Mouse (Mus musculus) activated CD4-positive, CD25-positive, alpha-beta regulatory T cell, adult 9 weeks (primary cell): ENCODE data around the gene Tgif2. TPM values are rescaled to one million over a fixed set of nuclear protein-coding genes. Genes with fewer than 3 reads are reported as not detected.

Experiments used
- polyA plus RNA-seq: library from polyadenylated mRNA; unstranded; fragments of 100-300 nt; shearing (Covaris generic); gene quantifications from one replicate; pipeline ENCODE4 v1.2.1, GENCODE M21; 2017

The Tgif2 gene
- polyA plus RNA-seq, result 21.1 TPM

GRCm38 (mm10) chr2:156839319-156840191, at the start of gene Tgif2:
Gene Tgif2, plus strand, starts transcription at chr2:156840007.

GRCm38 (mm10) chr2:156857835-156858234, 18.0 kb downstream of the Tgif2 start, which contains the start of gene 4930518I15Rik:
Gene 4930518I15Rik, minus strand, starts transcription at chr2:156857946.

GRCm38 (mm10) chr2:156862772-156863486, 23.1 kb downstream of the Tgif2 start, which contains the start of gene Rab5if:
Gene Rab5if, plus strand, starts transcription at chr2:156863128.

GRCm38 (mm10) chr2:156887017-156887416, 47.2 kb downstream of the Tgif2 start, which contains the start of gene Sla2:
Gene Sla2, minus strand, starts transcription at chr2:156887192.

Other genes with a start within 250 kb of the Tgif2 start
- 117 TPM for gene Dlgap4, start 226.3 kb upstream of the Tgif2 start, polyA plus RNA-seq
- gene Myl9, start 64.6 kb upstream of the Tgif2 start, polyA plus RNA-seq, result not detected
- 8.3 TPM for gene 4930518I15Rik, start 17.9 kb downstream of the Tgif2 start, polyA plus RNA-seq
- 10.0 TPM for gene Rab5if, start 23.1 kb downstream of the Tgif2 start, polyA plus RNA-seq
- 84.9 TPM for gene Sla2, start 47.2 kb downstream of the Tgif2 start, polyA plus RNA-seq
- gene Ndrg3, start 152.0 kb downstream of the Tgif2 start, polyA plus RNA-seq, result 157 TPM
- gene Dsn1, start 167.1 kb downstream of the Tgif2 start, polyA plus RNA-seq, result 18.6 TPM
- gene Soga1, start 239.2 kb downstream of the Tgif2 start, polyA plus RNA-seq, result not detected
- not detected for gene Tldc2, start 247.0 kb downstream of the Tgif2 start, polyA plus RNA-seq